Mouse (Mus musculus) C3H10T1/2 (cell line): Measurements from ENCODE around the gene Vmn2r98. TPM values are rescaled to one million over a fixed set of nuclear protein-coding genes. Genes with fewer than 3 reads are reported as not detected.

ENCODE experiments used
- polyA plus RNA-seq, 2 experiments: library from polyadenylated mRNA; unstranded; fragments of >200 nt; fragmentation: generic; extraction: Trizol; gene quantifications; one replicate each; pipeline ENCODE4 v1.2.1; 2012; ENCODE audit warnings: missing spikeins in 2 of 2

Vmn2r98 gene
- polyA plus RNA-seq: not detected

GRCm38 (mm10) chr17:19053160-19053559 is at the start of gene Vmn2r98:
Gene Vmn2r98, plus strand, starts transcription at chr17:19053460.

Other genes starting within 250 kb of the Vmn2r98 start
- gene Vmn2r97, start 139.2 kb upstream of the Vmn2r98 start, polyA plus RNA-seq: under 1 TPM in 1 of 2 experiments, not detected in 1; 0.01 TPM